In the genomic region with DNA sequence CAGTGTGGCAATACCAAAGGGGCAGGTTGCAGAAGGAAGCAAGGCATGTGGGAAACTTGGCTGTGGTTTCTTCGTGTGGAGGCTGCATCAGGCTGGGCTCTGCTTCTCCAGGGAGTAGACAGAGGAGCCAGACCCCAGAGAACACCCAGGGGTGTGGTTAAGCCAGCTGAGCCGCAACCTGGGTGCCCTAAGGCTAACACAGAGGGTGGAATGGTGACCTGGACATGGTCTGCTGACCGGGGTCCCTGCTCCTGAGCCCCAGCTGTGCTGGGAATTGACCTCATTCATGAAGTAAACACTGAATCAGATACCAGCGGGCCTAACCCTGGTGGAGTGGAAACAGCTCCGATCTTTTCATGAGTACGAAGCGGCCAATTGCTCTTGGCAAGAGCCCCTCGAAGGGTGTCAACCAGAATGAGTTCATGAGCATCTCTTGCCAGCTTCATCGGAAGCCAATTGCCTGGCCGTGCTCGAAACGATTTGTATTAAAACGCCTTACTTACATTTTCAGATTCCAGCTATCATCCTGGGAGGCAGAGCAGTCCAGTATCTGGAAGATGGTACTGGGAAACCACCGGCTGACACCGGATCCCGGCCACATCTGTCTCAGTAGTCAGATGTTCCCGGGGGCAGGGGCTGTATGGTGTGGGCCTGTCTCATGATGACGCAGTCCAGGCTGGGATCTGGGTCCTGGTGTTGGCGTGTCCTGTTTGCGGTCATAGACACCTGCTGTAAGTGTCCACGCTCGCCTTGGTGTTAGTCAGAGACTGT, we compare ENCODE assay signal across 10 mouse cellular contexts.
DNase-seq lines count a peak whose midpoint lies in the region; ATAC-seq and TF ChIP-seq lines count a peak whose summit lies in the region.
"Had no signal": no experiment of that assay in that cellular context is flagged by ENCODE, and none has a peak within 500 bp of the region (broad histone marks: within the 10 kb centered on the region; RNA-seq: fewer than 3 reads in every experiment).

No protein-coding gene starts in this region.

- H3K27ac ChIP-seq in hindbrain, embryonic 10.5 days: peak overlapping the region; percentile 40; the same call in 1 of the 2 replicates
- H3K27ac ChIP-seq in hindbrain, embryonic 13.5 days: no peak overlapping the region
- no peak overlapping the region for H3K27ac ChIP-seq in lung, postnatal 0 days (ENCODE audit: low read length)
- H3K27ac ChIP-seq in left cerebral cortex, adult 2 months: no peak overlapping the region
- H3K27ac ChIP-seq: midbrain, embryonic 10.5 days had no signal

- TF ChIP-seq POLR2A in brain, embryonic 14.5 days (IDR thresholded peaks at IDR 0.05; ENCODE audit: borderline replicate concordance, extremely low read depth, insufficient read depth, insufficient read length, poor library complexity, severe bottlenecking): no peak

- intact Hi-C loops in left cerebral cortex, adult 2 months (cut with DNase I): no loop called here

- H3K4me2 ChIP-seq in hindbrain, embryonic 13.5 days: no peak overlapping the region
- no peak overlapping the region for H3K4me2 ChIP-seq in lung, postnatal 0 days (replicated peaks; ENCODE audit: low read depth, low read length)

- no peak for TF ChIP-seq CTCF in brain, embryonic 14.5 days (IDR thresholded peaks at IDR 0.05; ENCODE audit: borderline replicate concordance, extremely low read depth, insufficient read depth, insufficient read length)
- no peak for TF ChIP-seq CTCF in lung, postnatal 0 days (IDR thresholded peaks at IDR 0.05)
- no peak for TF ChIP-seq CTCF in left cerebral cortex, adult 2 months (IDR thresholded peaks at IDR 0.05)

- no peaks in the 10 kb centered on the region for H3K27me3 ChIP-seq in hindbrain, embryonic 10.5 days (ENCODE audit: insufficient read depth, poor library complexity, severe bottlenecking)
- no peaks in the 10 kb centered on the region for H3K27me3 ChIP-seq in hindbrain, embryonic 13.5 days
- no peaks in the 10 kb centered on the region for H3K27me3 ChIP-seq in lung, postnatal 0 days (replicated peaks; ENCODE audit: insufficient read depth, low read length)

- H3K36me3 ChIP-seq in hindbrain, embryonic 10.5 days: no peaks in the 10 kb centered on the region
- no peaks in the 10 kb centered on the region for H3K36me3 ChIP-seq in hindbrain, embryonic 13.5 days
- no peaks in the 10 kb centered on the region for H3K36me3 ChIP-seq in lung, postnatal 0 days (ENCODE audit: insufficient read depth, low read length)
- H3K36me3 ChIP-seq: midbrain, embryonic 10.5 days had no signal

- no peak for ATAC-seq in hindbrain, embryonic 13.5 days (ENCODE audit: low FRiP score)
- ATAC-seq in granulocyte monocyte progenitor cell, adult 5-6 weeks (replicated peaks; ENCODE audit: poor library complexity, severe bottlenecking): peak; percentile 73
- ATAC-seq in lung, postnatal 0 days: peak; percentile 66
- ATAC-seq in activated CD4-positive, CD25-positive, alpha-beta regulatory T cell, adult 4 months: no peak

- WGBS in hindbrain, embryonic 10.5 days: 83% methylated on average over 22 of the region's 22 CpGs
- WGBS in hindbrain, embryonic 13.5 days: 83% methylated on average over 22 of the region's 22 CpGs
- 60% methylated on average over 22 of the region's 22 CpGs for WGBS in lung, postnatal 0 days

- no peak overlapping the region for H3K9ac ChIP-seq in hindbrain, embryonic 13.5 days
- H3K9ac ChIP-seq in lung, postnatal 0 days (replicated peaks; ENCODE audit: low read depth): no peak overlapping the region

- H3K4me1 ChIP-seq in hindbrain, embryonic 10.5 days (replicated peaks): peaks cover 18% of the 10 kb centered on the region
- H3K4me1 ChIP-seq in hindbrain, embryonic 13.5 days (replicated peaks): no peaks in the 10 kb centered on the region; the same call in 1 of the 2 replicates
- H3K4me1 ChIP-seq in lung, postnatal 0 days (ENCODE audit: insufficient read depth, low read depth, low read length): no peaks in the 10 kb centered on the region

- no peak for DNase-seq in hindbrain, embryonic 10.5 days (ENCODE audit: low spot score)
- DNase-seq in brain, embryonic 14.5 days (ENCODE audit: low read depth): peak; percentile 34
- DNase-seq in lung, postnatal 0 days (ENCODE audit: low spot score): peak; percentile 81
- no peak for DNase-seq in left cerebral cortex, adult 2 months (ENCODE audit: extremely low spot score in 1 of 2, low spot score in 2 of 2)
- DNase-seq in c-Kit-positive CD71-positive TER-119-positive erythroid progenitor cells, embryonic 14.5 days (ENCODE audit: low spot score): no peak
- DNase-seq: right cerebral cortex, postnatal 4 days had no signal

- H3K9me3 ChIP-seq in hindbrain, embryonic 10.5 days: no peaks in the 10 kb centered on the region
- H3K9me3 ChIP-seq in hindbrain, embryonic 13.5 days: no peaks in the 10 kb centered on the region
- H3K9me3 ChIP-seq in lung, postnatal 0 days (ENCODE audit: low read length): no peaks in the 10 kb centered on the region
- H3K9me3 ChIP-seq: midbrain, embryonic 10.5 days had no signal

- H3K4me3 ChIP-seq in hindbrain, embryonic 10.5 days: no peak overlapping the region
- H3K4me3 ChIP-seq in hindbrain, embryonic 13.5 days: no peak overlapping the region
- no peak overlapping the region for H3K4me3 ChIP-seq in lung, postnatal 0 days (ENCODE audit: low read depth, low read length)
- no peak overlapping the region for H3K4me3 ChIP-seq in left cerebral cortex, adult 2 months
- H3K4me3 ChIP-seq: midbrain, embryonic 10.5 days had no signal

- TF ChIP-seq EP300 in lung, postnatal 0 days (IDR thresholded peaks at IDR 0.05): no peak

Comparison
In these comparisons a context has a peak if more than half of its experiments do, and no peak if none do; other contexts are left out.
1. DNase-seq: peak in brain, embryonic 14.5 days (single experiment) and lung, postnatal 0 days (single experiment); none in hindbrain, embryonic 10.5 days (single experiment), left cerebral cortex, adult 2 months (0 of 2) and c-Kit-positive CD71-positive TER-119-positive erythroid progenitor cells, embryonic 14.5 days (single experiment).
2. ATAC-seq: peak in granulocyte monocyte progenitor cell, adult 5-6 weeks (single experiment) and lung, postnatal 0 days (single experiment); none in hindbrain, embryonic 13.5 days (single experiment) and activated CD4-positive, CD25-positive, alpha-beta regulatory T cell, adult 4 months (single experiment).